Mouse (Mus musculus) testis, adult 2 months (tissue): ENCODE data around the gene Prkar2a.

Experiments used
- CTCF ChIP-seq: fragments of 200-500 bp; IDR thresholded peaks from 2 replicates; pipeline ENCODE4 v1.5.1; 2012; ENCODE audit warnings: low read depth, mild to moderate bottlenecking, inconsistent platforms, low read length, moderate library complexity; ENCODE audit not compliant: control insufficient read depth, insufficient read depth, insufficient replicate concordance
- POLR2A ChIP-seq: fragments of 200-500 bp; IDR thresholded peaks from 2 replicates; pipeline ENCODE4 v1.6.1; 2012; ENCODE audit warnings: low read depth, mild to moderate bottlenecking, inconsistent platforms, low read length, moderate library complexity; ENCODE audit not compliant: control insufficient read depth

- TF ChIP-seq CTCF (no peak), POLR2A (no peak)
These were observed 19.7 kb downstream of the Prkar2a start for GRCm38 (mm10) chr9:108708833-108709232.
